Mouse (Mus musculus) olfactory bulb, adult 2 months (tissue): ENCODE measurements at regions not wholly inside any gene's neighbourhood (a gene's known extent, or its start where the extent isn't known, plus 50 kb on each side); places are given as distances from the start of the nearest gene placed in this dataset.

ENCODE experiments used
- CTCF ChIP-seq: fragments of 200-500 bp; IDR thresholded peaks from 2 replicates; pipeline ENCODE4 v1.5.1; 2012; ENCODE audit warnings: low read depth, mild to moderate bottlenecking, low read length, moderate library complexity; ENCODE audit not compliant: insufficient read depth
- POLR2A ChIP-seq: fragments of 200-500 bp; IDR thresholded peaks from 2 replicates; pipeline ENCODE4 v1.6.1; 2012; ENCODE audit warnings: mild to moderate bottlenecking, low read depth, low read length, moderate library complexity; ENCODE audit not compliant: insufficient read depth

DNA sequence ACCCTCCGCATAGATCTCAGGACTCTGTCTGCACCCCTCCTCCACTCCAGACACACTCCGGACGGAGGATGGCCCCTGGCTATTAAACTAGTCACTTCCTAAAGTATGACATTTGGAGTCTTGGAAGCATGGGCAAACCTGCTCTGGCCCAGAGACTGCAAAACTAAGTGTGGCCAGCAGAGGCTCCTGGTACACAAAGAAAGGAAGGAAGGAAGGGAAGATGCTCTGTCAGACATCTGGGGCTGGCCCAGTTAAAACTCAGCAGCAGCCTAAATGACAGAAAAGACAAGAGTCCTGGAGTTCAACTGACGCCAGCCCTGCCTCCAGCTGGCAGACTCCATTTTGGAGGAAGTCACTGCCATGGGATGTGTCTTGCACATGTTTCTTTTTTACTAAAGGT lies 137.3 kb upstream of the Azi2 start:
- TF ChIP-seq CTCF (no peak), POLR2A (no peak)
